Comparison of ENCODE assay signal across 9 mouse cellular contexts in genomic region chr11:5114931-5115581, GRCm38 (mm10). TPM values are rescaled to one million over a fixed set of nuclear protein-coding genes. Genes with fewer than 3 reads are reported as not detected.
DNase-seq lines count a peak whose midpoint lies in the region; ATAC-seq and TF ChIP-seq lines count a peak whose summit lies in the region.
"Had no signal": no experiment of that assay in that cellular context is flagged by ENCODE, and none has a peak within 500 bp of the region (broad histone marks: within the 10 kb centered on the region; RNA-seq: fewer than 3 reads in every experiment).

No protein-coding gene starts in this region.

- ATAC-seq in forebrain, embryonic 14.5 days, result peak; percentile 60; the same call in 1 of the 2 replicates
- peak; percentile 86 for ATAC-seq in liver, postnatal 0 days

- intact Hi-C loops in heart, postnatal 14 days (cut with DNase I), result loop anchor here (2.0 to 10.0 kb wide), 4 partner anchors 47 to 360 kb away; no protein-coding TSS in a partner anchor

- DNase-seq in ES-CJ7 (ENCODE audit: low read depth, low spot score), result peak; percentile 95
- peak; percentile 87 for DNase-seq in c-Kit-positive CD71-positive TER-119-positive erythroid progenitor cells, embryonic 14.5 days (ENCODE audit: low spot score)
- DNase-seq in forebrain, embryonic 14.5 days (ENCODE audit: low spot score), result peak; percentile 86
- peak; percentile 85 to 92 for DNase-seq in heart, postnatal 14 days
- DNase-seq in kidney, postnatal 4 days, result peak; percentile 94 to 95
- DNase-seq in liver, postnatal 0 days, result peak; percentile 92
- peak; percentile 85 for DNase-seq in testis, postnatal 14 days (ENCODE audit: low spot score)

- WGBS in forebrain, embryonic 14.5 days, result 31% methylated on average over 13 of the region's 13 CpGs
- WGBS in liver, postnatal 0 days (ENCODE audit: insufficient replicate concordance), result 33% methylated on average over 13 of the region's 13 CpGs
- 27% methylated on average over 13 of the region's 13 CpGs for WGBS in olfactory bulb, adult 2 months

- H3K4me1 ChIP-seq in forebrain, embryonic 14.5 days (ENCODE audit: control insufficient read depth, insufficient read depth, low read length), result no peaks in the 10 kb centered on the region
- no peaks in the 10 kb centered on the region for H3K4me1 ChIP-seq in liver, postnatal 0 days (ENCODE audit: insufficient read depth)
- no peaks in the 10 kb centered on the region for H3K4me1 ChIP-seq in olfactory bulb, adult 2 months (ENCODE audit: control insufficient read depth, insufficient read depth, low read length)

- peak; percentile 100 for TF ChIP-seq CTCF in liver, postnatal 0 days (IDR thresholded peaks at IDR 0.05; ENCODE audit: low read depth)
- TF ChIP-seq CTCF in olfactory bulb, adult 2 months (IDR thresholded peaks at IDR 0.05; ENCODE audit: insufficient read depth, low read depth, low read length), result peak; percentile 100

- H3K36me3 ChIP-seq in forebrain, embryonic 14.5 days (ENCODE audit: control insufficient read depth, insufficient read depth, low read length), result no peaks in the 10 kb centered on the region
- no peaks in the 10 kb centered on the region for H3K36me3 ChIP-seq in liver, postnatal 0 days (replicated peaks; ENCODE audit: insufficient read depth, low read length)

- no peak overlapping the region for H3K9ac ChIP-seq in forebrain, embryonic 14.5 days (ENCODE audit: low read length)
- no peak overlapping the region for H3K9ac ChIP-seq in liver, postnatal 0 days (replicated peaks)

- no peak overlapping the region for H3K4me3 ChIP-seq in forebrain, embryonic 14.5 days (ENCODE audit: low read depth, low read length)
- no peak overlapping the region for H3K4me3 ChIP-seq in liver, postnatal 0 days (ENCODE audit: low read depth, low read length)
- no peak overlapping the region for H3K4me3 ChIP-seq in olfactory bulb, adult 2 months (ENCODE audit: insufficient read depth, low read depth, low read length)

- H3K9me3 ChIP-seq in forebrain, embryonic 14.5 days (replicated peaks; ENCODE audit: control insufficient read depth, low read length), result no peaks in the 10 kb centered on the region
- no peaks in the 10 kb centered on the region for H3K9me3 ChIP-seq in liver, postnatal 0 days (ENCODE audit: low read length)

- no peaks in the 10 kb centered on the region for H3K27me3 ChIP-seq in forebrain, embryonic 14.5 days (replicated peaks; ENCODE audit: control insufficient read depth, insufficient read depth, low read length)
- no peaks in the 10 kb centered on the region for H3K27me3 ChIP-seq in liver, postnatal 0 days (ENCODE audit: insufficient read depth, low read length)

- no peak overlapping the region for H3K27ac ChIP-seq in forebrain, embryonic 14.5 days (ENCODE audit: low read depth, low read length)
- no peak overlapping the region for H3K27ac ChIP-seq in liver, postnatal 0 days (ENCODE audit: low read depth)
- no peak overlapping the region for H3K27ac ChIP-seq in olfactory bulb, adult 2 months (ENCODE audit: insufficient read depth, low read depth, low read length)
- H3K27ac ChIP-seq: macrophage had no signal

- H3K4me2 ChIP-seq in forebrain, embryonic 14.5 days (ENCODE audit: low read length), result no peak overlapping the region
- H3K4me2 ChIP-seq in liver, postnatal 0 days (ENCODE audit: low read depth, low read length), result no peak overlapping the region

- no peak for TF ChIP-seq EP300 in liver, postnatal 0 days (IDR thresholded peaks at IDR 0.05; ENCODE audit: low read depth)

- TF ChIP-seq POLR2A in olfactory bulb, adult 2 months (IDR thresholded peaks at IDR 0.05; ENCODE audit: insufficient read depth, low read depth, low read length), result no peak

RNA-seq across cellular contexts. Expression of gene Ewsr1, which starts 16.0 kb away (rescaled TPM):
- polyA plus RNA-seq in forebrain, embryonic 14.5 days (2014; fragmentation: Nextera tagmentation; extraction: Ambion mirVana), result 433 and 469 TPM in 2 replicates
- 100 to 1,000 TPM; 119 to 131 TPM for total RNA-seq in heart, postnatal 14 days (2021)
- polyA plus RNA-seq in liver, postnatal 0 days (2015; fragmentation: Nextera tagmentation; extraction: Ambion mirVana), result 146 and 157 TPM in 2 replicates
- polyA plus RNA-seq in olfactory bulb, adult 2 months (2012; ENCODE audit: insufficient read depth, insufficient read length, low replicate concordance, missing spikeins), result 1,053 and 1,293 TPM in 2 replicates

RNA-seq across cellular contexts. Expression of gene Rhbdd3, which starts 16.3 kb away (rescaled TPM):
- 28.9 and 31.8 TPM in 2 replicates for polyA plus RNA-seq in forebrain, embryonic 14.5 days (2014; fragmentation: Nextera tagmentation; extraction: Ambion mirVana)
- total RNA-seq in heart, postnatal 14 days (2021), result 10 to 100 TPM; 18.7 to 20.5 TPM
- 14.4 and 14.9 TPM in 2 replicates for polyA plus RNA-seq in liver, postnatal 0 days (2015; fragmentation: Nextera tagmentation; extraction: Ambion mirVana)
- not detected in 2 replicates for polyA plus RNA-seq in olfactory bulb, adult 2 months (2012; ENCODE audit: insufficient read depth, insufficient read length, low replicate concordance, missing spikeins)

RNA-seq across cellular contexts. Expression of gene Emid1, which starts 37.0 kb away (rescaled TPM):
- polyA plus RNA-seq in forebrain, embryonic 14.5 days (2014; fragmentation: Nextera tagmentation; extraction: Ambion mirVana), result 13.0 and 15.1 TPM in 2 replicates
- total RNA-seq in heart, postnatal 14 days (2021), result 1 to 10 TPM; 4.1 to 4.6 TPM
- polyA plus RNA-seq in liver, postnatal 0 days (2015; fragmentation: Nextera tagmentation; extraction: Ambion mirVana), result 4.0 and 4.8 TPM in 2 replicates
- not detected in 2 replicates for polyA plus RNA-seq in olfactory bulb, adult 2 months (2012; ENCODE audit: insufficient read depth, insufficient read length, low replicate concordance, missing spikeins)

RNA-seq across cellular contexts. Expression of gene Gas2l1, which starts 49.9 kb away (rescaled TPM):
- polyA plus RNA-seq in forebrain, embryonic 14.5 days (2014; fragmentation: Nextera tagmentation; extraction: Ambion mirVana), result 14.4 and 20.4 TPM in 2 replicates
- 10 to 100 TPM; 17.8 to 18.7 TPM for total RNA-seq in heart, postnatal 14 days (2021)
- polyA plus RNA-seq in liver, postnatal 0 days (2015; fragmentation: Nextera tagmentation; extraction: Ambion mirVana), result 14.9 TPM in 2 replicates
- polyA plus RNA-seq in olfactory bulb, adult 2 months (2012; ENCODE audit: insufficient read depth, insufficient read length, low replicate concordance, missing spikeins), result not detected in 2 replicates

RNA-seq across cellular contexts. Expression of gene Rasl10a, which starts 57.1 kb away (rescaled TPM):
- polyA plus RNA-seq in forebrain, embryonic 14.5 days (2014; fragmentation: Nextera tagmentation; extraction: Ambion mirVana), result 0.25 and 0.53 TPM in 2 replicates
- 1 to 10 TPM; 3.7 to 4.4 TPM for total RNA-seq in heart, postnatal 14 days (2021)
- 0.58 and 0.66 TPM in 2 replicates for polyA plus RNA-seq in liver, postnatal 0 days (2015; fragmentation: Nextera tagmentation; extraction: Ambion mirVana)
- polyA plus RNA-seq in olfactory bulb, adult 2 months (2012; ENCODE audit: insufficient read depth, insufficient read length, low replicate concordance, missing spikeins), result not detected in 2 replicates
- polyA plus RNA-seq: macrophage had no signal
